34 mouse cellular contexts compared by ENCODE assay signal in the genomic region with DNA sequence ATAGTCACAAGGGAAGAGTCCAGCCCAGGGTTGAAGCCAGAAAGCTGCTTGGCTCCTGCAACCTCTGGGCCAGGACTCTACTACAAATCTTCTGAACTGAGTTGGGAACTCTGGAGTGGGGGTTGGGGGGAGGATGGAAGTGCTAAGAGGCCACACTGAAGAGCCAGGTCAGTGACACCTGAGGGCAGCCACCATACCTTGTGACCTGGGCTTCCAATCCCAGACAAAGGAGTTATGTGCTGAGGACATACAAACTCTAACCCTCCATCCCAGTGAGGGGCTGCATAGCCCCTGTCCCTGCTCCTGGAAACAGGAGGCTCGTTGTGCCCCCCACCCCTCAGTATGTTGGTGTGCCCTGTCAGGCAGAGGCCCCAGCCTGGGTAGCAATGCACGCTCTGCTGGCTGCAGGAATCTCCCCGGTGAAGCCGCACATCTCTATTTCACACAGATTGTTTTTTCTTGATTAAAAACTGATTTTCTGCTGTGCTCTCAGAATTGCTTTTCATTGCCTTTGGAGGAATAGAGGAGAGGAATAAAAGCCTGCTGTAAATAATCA. TPM values are rescaled to one million over a fixed set of nuclear protein-coding genes. Genes with fewer than 3 reads are reported as not detected.
DNase-seq lines count a peak whose midpoint lies in the region; ATAC-seq lines count a peak whose summit lies in the region.
"Had no signal": no experiment of that assay in that cellular context is flagged by ENCODE, and none has a peak within 500 bp of the region (broad histone marks: within the 10 kb centered on the region; RNA-seq: fewer than 3 reads in every experiment).

No protein-coding gene starts in this region.

- H3K27me3 ChIP-seq in embryonic facial prominence, embryonic 12.5 days: no peaks in the 10 kb centered on the region
- no peaks in the 10 kb centered on the region for H3K27me3 ChIP-seq in embryonic facial prominence, embryonic 10.5 days (replicated peaks; ENCODE audit: low read depth, poor library complexity, severe bottlenecking)
- H3K27me3 ChIP-seq in hindbrain, embryonic 14.5 days (ENCODE audit: control insufficient read depth, insufficient read depth, low read length): no peaks in the 10 kb centered on the region
- no peaks in the 10 kb centered on the region for H3K27me3 ChIP-seq in hindbrain, embryonic 10.5 days (ENCODE audit: insufficient read depth, poor library complexity, severe bottlenecking)
- H3K27me3 ChIP-seq: liver, embryonic 13.5 days had no signal

- DNase-seq in embryonic facial prominence, embryonic 10.5 days (ENCODE audit: low spot score): no peak
- DNase-seq in hindbrain, embryonic 14.5 days (ENCODE audit: low spot score): no peak
- no peak for DNase-seq in hindbrain, embryonic 10.5 days (ENCODE audit: low spot score)
- peak; percentile 20 for DNase-seq in testis, postnatal 10 days (ENCODE audit: low spot score)
- no peak for DNase-seq in testis, postnatal 14 days (ENCODE audit: low spot score)
- no peak for DNase-seq in gastrocnemius, adult 18-20 months (ENCODE audit: low spot score)
- no peak for DNase-seq in adrenal gland, postnatal 14 days
- DNase-seq: adrenal gland, adult 8-10 months; cerebellum, adult 11 months; cerebellum, adult 9-11 months; embryo, embryonic 11 days; forebrain, postnatal 0 days; gastrocnemius, postnatal 10 days; heart, postnatal 4 days; kidney, adult 2 months; kidney, postnatal 4 days; layer of hippocampus, postnatal 36 days; left cerebral cortex, postnatal 4 days; liver, embryonic 13.5 days; lung, adult 18-20 months; lung, postnatal 4 days; right cerebral cortex, postnatal 4 days; thymus, postnatal 4 days had no signal

- no peak overlapping the region for H3K9ac ChIP-seq in embryonic facial prominence, embryonic 12.5 days
- no peak overlapping the region for H3K9ac ChIP-seq in hindbrain, embryonic 14.5 days
- H3K9ac ChIP-seq: forebrain, embryonic 12.5 days; forebrain, postnatal 0 days; liver, embryonic 13.5 days had no signal

- ATAC-seq in embryonic facial prominence, embryonic 12.5 days (ENCODE audit: insufficient number of reproducible peaks, insufficient read depth, low FRiP score, low TSS enrichment): 0 out of 2 replicates have a peak, but pooled peaks have one; percentile 43
- ATAC-seq in hindbrain, embryonic 14.5 days (ENCODE audit: low FRiP score): no peak
- ATAC-seq: forebrain, postnatal 0 days; lung, postnatal 0 days had no signal

- H3K4me2 ChIP-seq in embryonic facial prominence, embryonic 12.5 days (replicated peaks): no peak overlapping the region; the same call in 1 of the 2 replicates
- no peak overlapping the region for H3K4me2 ChIP-seq in hindbrain, embryonic 14.5 days (replicated peaks)
- H3K4me2 ChIP-seq: forebrain, embryonic 12.5 days; heart, embryonic 11.5 days; liver, embryonic 13.5 days had no signal

- no peaks in the 10 kb centered on the region for H3K36me3 ChIP-seq in embryonic facial prominence, embryonic 12.5 days
- no peaks in the 10 kb centered on the region for H3K36me3 ChIP-seq in embryonic facial prominence, embryonic 10.5 days (replicated peaks)
- H3K36me3 ChIP-seq in hindbrain, embryonic 14.5 days (replicated peaks; ENCODE audit: control insufficient read depth, insufficient read depth): no peaks in the 10 kb centered on the region
- H3K36me3 ChIP-seq in hindbrain, embryonic 10.5 days: no peaks in the 10 kb centered on the region
- H3K36me3 ChIP-seq: forebrain, embryonic 12.5 days; G1E; liver, embryonic 13.5 days had no signal

- no peaks in the 10 kb centered on the region for H3K9me3 ChIP-seq in embryonic facial prominence, embryonic 12.5 days
- H3K9me3 ChIP-seq in embryonic facial prominence, embryonic 10.5 days: peaks cover 8% of the 10 kb centered on the region; the same call in 1 of the 2 replicates
- peaks cover 6% of the 10 kb centered on the region; the same call in 1 of the 2 replicates for H3K9me3 ChIP-seq in hindbrain, embryonic 14.5 days (ENCODE audit: control insufficient read depth, low read length)
- H3K9me3 ChIP-seq in hindbrain, embryonic 10.5 days: 0 out of 2 replicates have a peak, but pooled peaks cover 3% of the 10 kb centered on the region
- H3K9me3 ChIP-seq: liver, embryonic 13.5 days; megakaryocyte, embryonic 14.5 days had no signal

- 47% methylated on average over 4 of the region's 4 CpGs for WGBS in embryonic facial prominence, embryonic 12.5 days
- WGBS in embryonic facial prominence, embryonic 10.5 days: 84% methylated on average over 4 of the region's 4 CpGs
- WGBS in hindbrain, embryonic 14.5 days: 60% methylated on average over 4 of the region's 4 CpGs
- WGBS in hindbrain, embryonic 10.5 days: 75% methylated on average over 4 of the region's 4 CpGs

- H3K27ac ChIP-seq in embryonic facial prominence, embryonic 12.5 days: 0 out of 2 replicates have a peak overlapping the region, but pooled peaks have one; percentile 4
- H3K27ac ChIP-seq in embryonic facial prominence, embryonic 10.5 days (replicated peaks): no peak overlapping the region
- peak overlapping the region; percentile 27; the same call in 1 of the 2 replicates for H3K27ac ChIP-seq in hindbrain, embryonic 14.5 days
- H3K27ac ChIP-seq in hindbrain, embryonic 10.5 days: no peak overlapping the region
- H3K27ac ChIP-seq: forebrain, embryonic 12.5 days; kidney, postnatal 0 days; liver, embryonic 13.5 days; stomach, postnatal 0 days had no signal

- no peak overlapping the region for H3K4me3 ChIP-seq in embryonic facial prominence, embryonic 12.5 days
- H3K4me3 ChIP-seq in embryonic facial prominence, embryonic 10.5 days: no peak overlapping the region
- no peak overlapping the region for H3K4me3 ChIP-seq in hindbrain, embryonic 14.5 days (replicated peaks; ENCODE audit: low read length)
- H3K4me3 ChIP-seq in hindbrain, embryonic 10.5 days: no peak overlapping the region
- H3K4me3 ChIP-seq: forebrain, embryonic 12.5 days; liver, embryonic 13.5 days; megakaryocyte, embryonic 14.5 days had no signal

- peaks cover 6% of the 10 kb centered on the region; the same call in 1 of the 2 replicates for H3K4me1 ChIP-seq in embryonic facial prominence, embryonic 12.5 days
- H3K4me1 ChIP-seq in embryonic facial prominence, embryonic 10.5 days: peaks cover 15% of the 10 kb centered on the region
- H3K4me1 ChIP-seq in hindbrain, embryonic 14.5 days (replicated peaks; ENCODE audit: control insufficient read depth, insufficient read depth, low read length): peaks cover 3% of the 10 kb centered on the region; the same call in 1 of the 2 replicates
- peaks cover 17% of the 10 kb centered on the region for H3K4me1 ChIP-seq in hindbrain, embryonic 10.5 days (replicated peaks)
- H3K4me1 ChIP-seq: liver, embryonic 13.5 days; megakaryocyte, embryonic 14.5 days had no signal

RNA-seq across cellular contexts. Expression of a gene that starts 21.0 kb away (rescaled TPM):
- 4.8 and 5.8 TPM in 2 replicates for polyA plus RNA-seq in embryonic facial prominence, embryonic 12.5 days (2016; fragmentation: Nextera tagmentation; extraction: Ambion mirVana)
- 3.8 and 4.1 TPM in 2 replicates for polyA plus RNA-seq in embryonic facial prominence, embryonic 10.5 days (2016; fragmentation: Nextera tagmentation; extraction: Ambion mirVana)
- 3.9 and 4.2 TPM in 2 replicates for polyA plus RNA-seq in hindbrain, embryonic 14.5 days (2014; fragmentation: Nextera tagmentation; extraction: Ambion mirVana)
- polyA plus RNA-seq in hindbrain, embryonic 10.5 days (2016; fragmentation: Nextera tagmentation; extraction: Ambion mirVana): 5.4 and 8.0 TPM in 2 replicates
- total RNA-seq in gastrocnemius, adult 18-20 months (2021): not detected
- total RNA-seq in adrenal gland, postnatal 14 days (2021): not detected in 2 replicates
- total RNA-seq: forebrain, postnatal 0 days; G1E; gastrocnemius, postnatal 10 days; layer of hippocampus, adult 8-10 months; layer of hippocampus, postnatal 36 days; left cerebral cortex, postnatal 4 days; monocyte, adult 5-6 weeks had no signal
- polyA plus RNA-seq: forebrain, postnatal 0 days; G1E; gonadal fat pad, adult 2 months; lung, postnatal 0 days; stomach, postnatal 0 days had no signal

Comparison
In these comparisons a context has a peak if more than half of its experiments do, and no peak if none do; other contexts are left out.
1. H3K27ac ChIP-seq: peak in embryonic facial prominence, embryonic 12.5 days (single experiment) and hindbrain, embryonic 14.5 days (single experiment); none in embryonic facial prominence, embryonic 10.5 days (single experiment) and hindbrain, embryonic 10.5 days (single experiment).